Mouse (Mus musculus) naive thymus-derived CD4-positive, alpha-beta T cell, adult 2 months (primary cell): ENCODE results near the gene E130218I03Rik.

Experiments used
- DNase-seq: peaks from one replicate; pipeline ENCODE4 v3.0.0-alpha.2; 2011; ENCODE audit warnings: low read depth

E130218I03Rik gene

GRCm38 (mm10) chr4:134243516-134244250 lies at the start of gene E130218I03Rik:
TSS of gene E130218I03Rik (plus strand) at chr4:134243662.
- no peak for DNase-seq

GRCm38 (mm10) chr4:134199371-134199770 lies 44.1 kb upstream of the E130218I03Rik start:
- no peak for DNase-seq

- DNase-seq = no peak
Measured at GRCm38 (mm10) chr4:134202904-134203303, 40.6 kb upstream of the E130218I03Rik start, which contains the start of gene Gm7534. TSS of gene Gm7534 (minus strand) at chr4:134203004.

GRCm38 (mm10) chr4:134203340-134203896 lies 40.0 kb upstream of the E130218I03Rik start:
- no peak for DNase-seq

GRCm38 (mm10) chr4:134206488-134207053 lies 36.9 kb upstream of the E130218I03Rik start:
- no peak for DNase-seq

GRCm38 (mm10) chr4:134222793-134223600 lies 20.5 kb upstream of the E130218I03Rik start:
- no peak for DNase-seq

- no peak for DNase-seq
Measured at GRCm38 (mm10) chr4:134227194-134227593, 16.3 kb upstream of the E130218I03Rik start, which contains the start of gene Catsper4. TSS of gene Catsper4 (minus strand) at chr4:134227383.

- no peak for DNase-seq
Measured at GRCm38 (mm10) chr4:134230431-134230830, 13.0 kb upstream of the E130218I03Rik start.

GRCm38 (mm10) chr4:134234876-134235275 lies 8.6 kb upstream of the E130218I03Rik start:
- no peak for DNase-seq

GRCm38 (mm10) chr4:134237582-134238278 lies 5.7 kb upstream of the E130218I03Rik start:
- DNase-seq = no peak

- DNase-seq = no peak
Measured at GRCm38 (mm10) chr4:134238279-134238651, 5.2 kb upstream of the E130218I03Rik start, which contains the start of gene Cnksr1. TSS of gene Cnksr1 (minus strand) at chr4:134238399.

GRCm38 (mm10) chr4:134238686-134239085 lies 4.8 kb upstream of the E130218I03Rik start:
- DNase-seq = no peak

GRCm38 (mm10) chr4:134245148-134245843 lies 1.8 kb downstream of the E130218I03Rik start, which contains the start of gene Zfp593:
TSS of gene Zfp593 (minus strand) at chr4:134245592.
- DNase-seq = peak; percentile 96

- DNase-seq = peak; percentile 26
Measured at GRCm38 (mm10) chr4:134246256-134246655, 2.8 kb downstream of the E130218I03Rik start.

GRCm38 (mm10) chr4:134246719-134247258 lies 3.3 kb downstream of the E130218I03Rik start, which contains the start of gene Gm30191:
TSS of gene Gm30191 (plus strand) at chr4:134246935.
- no peak for DNase-seq

GRCm38 (mm10) chr4:134249651-134250050 lies 6.2 kb downstream of the E130218I03Rik start:
- DNase-seq = peak; percentile 82

- no peak for DNase-seq
Measured at GRCm38 (mm10) chr4:134250116-134250929, 6.9 kb downstream of the E130218I03Rik start.

- DNase-seq = no peak
Measured at GRCm38 (mm10) chr4:134250930-134251240, 7.4 kb downstream of the E130218I03Rik start.

- peak; percentile 59 for DNase-seq
Measured at GRCm38 (mm10) chr4:134251241-134252130, 8.0 kb downstream of the E130218I03Rik start.
